Mouse (Mus musculus): Measurements from ENCODE around the gene Lsp1.

Lsp1 gene

GRCm38 (mm10) chr7:142493535-142493934 lies 32.9 kb downstream of the Lsp1 start:
- Histone ChIP-seq H3K36me3 (ENCODE audit: insufficient read depth, low read length) (no peaks in the 10 kb centered on the region), H3K27me3 (ENCODE audit: insufficient read depth, low read length) (peaks cover 83% of the 10 kb centered on the region), H3K4me3 (replicated peaks; ENCODE audit: low read length) (no peak overlapping the region), H3K9me3 (ENCODE audit: low read length) (peaks cover 8% of the 10 kb centered on the region; the same call in 1 of the 2 replicates), H3K4me1 (replicated peaks; ENCODE audit: low read depth, low read length) (no peaks in the 10 kb centered on the region)
- TF ChIP-seq NANOG (IDR thresholded peaks at IDR 0.05; ENCODE audit: borderline replicate concordance, low read length) (no peak), CTCF (conservative IDR thresholded peaks at IDR 0.05; ENCODE audit: low read length) (no peak), POU5F1 (IDR thresholded peaks at IDR 0.05; ENCODE audit: borderline replicate concordance, low read length) (no peak)

GRCm38 (mm10) chr7:142496158-142496557 lies 35.5 kb downstream of the Lsp1 start:
- Histone ChIP-seq H3K27me3 (ENCODE audit: insufficient read depth, low read length) (peaks cover 81% of the 10 kb centered on the region), H3K4me3 (replicated peaks; ENCODE audit: low read length) (no peak overlapping the region), H3K4me1 (replicated peaks; ENCODE audit: low read depth, low read length) (no peaks in the 10 kb centered on the region; the same call in 1 of the 2 replicates), H3K36me3 (ENCODE audit: insufficient read depth, low read length) (no peaks in the 10 kb centered on the region), H3K9me3 (ENCODE audit: low read length) (no peaks in the 10 kb centered on the region)
- TF ChIP-seq CTCF (conservative IDR thresholded peaks at IDR 0.05; ENCODE audit: low read length) (no peak), NANOG (IDR thresholded peaks at IDR 0.05; ENCODE audit: borderline replicate concordance, low read length) (no peak), POU5F1 (IDR thresholded peaks at IDR 0.05; ENCODE audit: borderline replicate concordance, low read length) (no peak)

DNA sequence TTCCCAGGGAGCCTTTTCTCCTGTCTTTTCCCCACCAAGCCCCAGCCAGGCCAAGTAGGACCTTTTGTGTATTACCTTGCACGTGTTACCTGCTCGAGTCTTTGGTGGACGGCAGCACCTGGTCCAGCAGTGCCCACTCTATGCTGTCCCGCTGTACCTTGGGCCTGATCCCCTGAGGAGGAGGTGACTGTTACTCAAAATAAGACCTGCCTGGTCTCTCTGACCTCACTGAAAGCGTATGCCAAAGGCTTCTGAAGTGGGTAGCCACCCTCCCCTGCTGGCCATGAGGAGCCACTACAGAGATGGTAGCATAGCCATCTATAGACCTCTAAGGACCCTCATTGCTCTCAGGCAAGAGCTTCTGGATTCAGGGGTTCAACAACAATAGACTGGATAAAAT lies 36.2 kb downstream of the Lsp1 start:
- Histone ChIP-seq H3K4me3 (replicated peaks; ENCODE audit: low read length) (no peak overlapping the region), H3K4me1 (replicated peaks; ENCODE audit: low read depth, low read length) (no peaks in the 10 kb centered on the region; the same call in 1 of the 2 replicates), H3K9me3 (ENCODE audit: low read length) (no peaks in the 10 kb centered on the region), H3K27me3 (ENCODE audit: insufficient read depth, low read length) (peaks cover 78% of the 10 kb centered on the region), H3K36me3 (ENCODE audit: insufficient read depth, low read length) (no peaks in the 10 kb centered on the region)
- no peak; the same call in 1 of the 2 replicates for TF ChIP-seq CTCF (conservative IDR thresholded peaks at IDR 0.05; ENCODE audit: low read length)
- no peak for TF ChIP-seq POU5F1 (IDR thresholded peaks at IDR 0.05; ENCODE audit: borderline replicate concordance, low read length)
- no peak for TF ChIP-seq NANOG (IDR thresholded peaks at IDR 0.05; ENCODE audit: borderline replicate concordance, low read length)

DNA sequence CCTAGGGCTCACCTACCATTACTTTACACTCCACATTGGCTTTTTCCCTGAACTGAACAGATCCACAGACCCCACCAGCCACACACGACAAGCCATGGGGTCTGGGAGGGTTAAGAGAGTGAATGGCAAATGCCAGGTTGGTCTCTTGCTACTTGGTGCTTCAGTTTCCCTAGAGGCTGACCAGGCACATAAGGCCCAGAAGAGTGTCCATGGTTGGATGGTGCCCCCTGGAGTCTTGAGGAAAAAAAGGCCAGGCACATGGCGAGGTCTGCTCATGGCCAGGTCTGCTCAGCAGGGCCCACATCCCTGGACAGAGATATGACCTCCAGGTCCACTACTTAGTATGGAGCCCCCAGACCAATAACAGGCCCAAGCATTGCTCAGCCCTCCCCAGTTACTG lies 37.2 kb downstream of the Lsp1 start:
- Histone ChIP-seq H3K4me1 (replicated peaks; ENCODE audit: low read depth, low read length) (no peaks in the 10 kb centered on the region; the same call in 1 of the 2 replicates), H3K27me3 (ENCODE audit: insufficient read depth, low read length) (peaks cover 68% of the 10 kb centered on the region), H3K9me3 (ENCODE audit: low read length) (no peaks in the 10 kb centered on the region), H3K4me3 (replicated peaks; ENCODE audit: low read length) (no peak overlapping the region), H3K36me3 (ENCODE audit: insufficient read depth, low read length) (no peaks in the 10 kb centered on the region)
- TF ChIP-seq POU5F1 (IDR thresholded peaks at IDR 0.05; ENCODE audit: borderline replicate concordance, low read length) (no peak), CTCF (conservative IDR thresholded peaks at IDR 0.05; ENCODE audit: low read length) (no peak), NANOG (IDR thresholded peaks at IDR 0.05; ENCODE audit: borderline replicate concordance, low read length) (no peak)

GRCm38 (mm10) chr7:142498575-142498974 lies 38.0 kb downstream of the Lsp1 start, which contains the start of gene Tnnt3:
TSS of gene Tnnt3 (plus strand) at chr7:142498836.
- Histone ChIP-seq H3K27me3 (ENCODE audit: insufficient read depth, low read length) (peaks cover 65% of the 10 kb centered on the region), H3K9me3 (ENCODE audit: low read length) (no peaks in the 10 kb centered on the region), H3K4me1 (replicated peaks; ENCODE audit: low read depth, low read length) (no peaks in the 10 kb centered on the region; the same call in 1 of the 2 replicates), H3K36me3 (ENCODE audit: insufficient read depth, low read length) (no peaks in the 10 kb centered on the region), H3K4me3 (replicated peaks; ENCODE audit: low read length) (no peak within 1 kb of the TSS)
- TF ChIP-seq CTCF (conservative IDR thresholded peaks at IDR 0.05; ENCODE audit: low read length): no peak
- TF ChIP-seq NANOG (IDR thresholded peaks at IDR 0.05; ENCODE audit: borderline replicate concordance, low read length): no peak

GRCm38 (mm10) chr7:142499010-142499721 lies 38.6 kb downstream of the Lsp1 start:
- no peak overlapping the region for H3K4me3 ChIP-seq (replicated peaks; ENCODE audit: low read length)
- no peaks in the 10 kb centered on the region; the same call in 1 of the 2 replicates for H3K4me1 ChIP-seq (replicated peaks; ENCODE audit: low read depth, low read length)
- no peaks in the 10 kb centered on the region for H3K36me3 ChIP-seq (ENCODE audit: insufficient read depth, low read length)
- TF ChIP-seq POU5F1 (IDR thresholded peaks at IDR 0.05; ENCODE audit: borderline replicate concordance, low read length) (no peak), CTCF (conservative IDR thresholded peaks at IDR 0.05; ENCODE audit: low read length) (no peak), NANOG (IDR thresholded peaks at IDR 0.05; ENCODE audit: borderline replicate concordance, low read length) (no peak)
- H3K9me3 ChIP-seq (ENCODE audit: low read length): no peaks in the 10 kb centered on the region
- H3K27me3 ChIP-seq (ENCODE audit: insufficient read depth, low read length): peaks cover 67% of the 10 kb centered on the region

DNA sequence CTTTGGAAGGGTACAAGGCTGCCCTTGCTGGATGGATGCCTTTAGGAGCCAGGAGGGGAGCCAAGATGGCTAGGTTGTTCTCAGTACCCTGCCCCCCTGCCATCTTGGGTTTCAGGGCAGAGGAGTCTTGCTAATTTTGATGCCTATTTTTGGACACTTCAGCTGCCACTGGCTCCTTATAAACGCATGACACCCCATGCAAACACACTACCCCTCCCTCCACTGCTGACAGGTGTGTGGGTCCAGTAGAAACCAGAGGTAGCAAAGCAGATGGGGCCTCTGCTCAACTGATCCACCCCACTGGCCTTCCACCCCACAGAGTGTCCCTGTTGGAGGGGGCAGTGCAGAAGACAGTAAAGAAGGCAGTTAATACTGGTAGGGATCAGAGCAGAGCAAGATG lies 39.4 kb downstream of the Lsp1 start:
- Histone ChIP-seq H3K36me3 (ENCODE audit: insufficient read depth, low read length) (no peaks in the 10 kb centered on the region), H3K4me1 (replicated peaks; ENCODE audit: low read depth, low read length) (peaks cover under 1% of the 10 kb centered on the region), H3K27me3 (ENCODE audit: insufficient read depth, low read length) (peaks cover 66% of the 10 kb centered on the region), H3K4me3 (replicated peaks; ENCODE audit: low read length) (no peak overlapping the region), H3K9me3 (ENCODE audit: low read length) (no peaks in the 10 kb centered on the region)
- TF ChIP-seq NANOG (IDR thresholded peaks at IDR 0.05; ENCODE audit: borderline replicate concordance, low read length): no peak
- no peak for TF ChIP-seq POU5F1 (IDR thresholded peaks at IDR 0.05; ENCODE audit: borderline replicate concordance, low read length)
- TF ChIP-seq CTCF (conservative IDR thresholded peaks at IDR 0.05; ENCODE audit: low read length): no peak

GRCm38 (mm10) chr7:142503206-142503605 lies 42.6 kb downstream of the Lsp1 start:
- H3K36me3 ChIP-seq (ENCODE audit: insufficient read depth, low read length): no peaks in the 10 kb centered on the region
- H3K27me3 ChIP-seq (ENCODE audit: insufficient read depth, low read length): peaks cover 51% of the 10 kb centered on the region
- no peaks in the 10 kb centered on the region for H3K9me3 ChIP-seq (ENCODE audit: low read length)
- TF ChIP-seq POU5F1 (IDR thresholded peaks at IDR 0.05; ENCODE audit: borderline replicate concordance, low read length) (no peak), CTCF (conservative IDR thresholded peaks at IDR 0.05; ENCODE audit: low read length) (no peak), NANOG (IDR thresholded peaks at IDR 0.05; ENCODE audit: borderline replicate concordance, low read length) (no peak)
- H3K4me1 ChIP-seq (replicated peaks; ENCODE audit: low read depth, low read length): peaks cover 19% of the 10 kb centered on the region
- H3K4me3 ChIP-seq (replicated peaks; ENCODE audit: low read length): no peak overlapping the region

All from E14TG2a.4 (cell line).